Mouse (Mus musculus) embryonic facial prominence, embryonic 11.5 days (tissue): ENCODE measurements at regions not wholly inside any gene's neighbourhood (a gene's known extent, or its start where the extent isn't known, plus 50 kb on each side); places are given as distances from the start of the nearest gene placed in this dataset.

Source experiments
- ATAC-seq: fragments of 200-750 bp; cut with Nextera tagmentation; replicated peaks from 2 replicates; pipeline ENCODE4 v1.8.0; 2017; ENCODE audit warnings: low read depth; ENCODE audit not compliant: insufficient number of reproducible peaks, low FRiP score, low TSS enrichment
- DNase-seq: peaks from one replicate; pipeline ENCODE4 v3.0.0-alpha.2; 2015; ENCODE audit warnings: low spot score
- H3K27ac ChIP-seq: fragments of 300-500 bp; sonication (generic); replicated peaks from 2 replicates; pipeline ENCODE4 v1.5.1; 2014; ENCODE audit warnings: mild to moderate bottlenecking, low read depth, low read length, control low read depth
- H3K27me3 ChIP-seq: fragments of 300-500 bp; sonication (generic); 2 replicates; pipeline ENCODE4 v1.6.1; 2014; ENCODE audit warnings: mild to moderate bottlenecking, low read length, moderate library complexity, mixed read lengths; ENCODE audit not compliant: control insufficient read depth, insufficient read depth
- H3K36me3 ChIP-seq: fragments of 300-500 bp; sonication (generic); replicated peaks from 2 replicates; pipeline ENCODE4 v1.6.1; 2014; ENCODE audit warnings: low read depth, mild to moderate bottlenecking, low read length, moderate library complexity, mixed read lengths; ENCODE audit not compliant: control insufficient read depth, insufficient read depth
- H3K4me1 ChIP-seq: fragments of 300-500 bp; sonication (generic); 2 replicates; pipeline ENCODE4 v1.6.1; 2014; ENCODE audit warnings: low read length, mixed read lengths; ENCODE audit not compliant: control insufficient read depth, insufficient read depth
- H3K4me2 ChIP-seq: fragments of 300-500 bp; sonication (generic); 2 replicates; pipeline ENCODE4 v1.6.1; 2014; ENCODE audit warnings: low read depth, mild to moderate bottlenecking, control low read depth, low read length, moderate library complexity
- H3K4me3 ChIP-seq: fragments of 300-500 bp; sonication (generic); 2 replicates; pipeline ENCODE4 v1.5.1; 2014; ENCODE audit warnings: low read depth, low read length, control low read depth
- H3K9ac ChIP-seq: fragments of 300-500 bp; sonication (generic); replicated peaks from 2 replicates; pipeline ENCODE4 v1.6.1; 2014; ENCODE audit warnings: mild to moderate bottlenecking, control low read depth, low read length
- H3K9me3 ChIP-seq: fragments of 300-500 bp; sonication (generic); replicated peaks from 2 replicates; pipeline ENCODE4 v1.6.1; 2016; ENCODE audit warnings: mild to moderate bottlenecking, low read length, inconsistent platforms, mixed read lengths; ENCODE audit not compliant: control insufficient read depth
- WGBS: fragments of 180-500 bp; shearing (Covaris S2); extraction: QIAGEN DNeasy Blood & Tissue Kit; methylation state at CpG from one replicate; pipeline ENCODE4 v1.1.7; 2014; 5-methylcytosine and 5-hydroxymethylcytosine counted together

DNA sequence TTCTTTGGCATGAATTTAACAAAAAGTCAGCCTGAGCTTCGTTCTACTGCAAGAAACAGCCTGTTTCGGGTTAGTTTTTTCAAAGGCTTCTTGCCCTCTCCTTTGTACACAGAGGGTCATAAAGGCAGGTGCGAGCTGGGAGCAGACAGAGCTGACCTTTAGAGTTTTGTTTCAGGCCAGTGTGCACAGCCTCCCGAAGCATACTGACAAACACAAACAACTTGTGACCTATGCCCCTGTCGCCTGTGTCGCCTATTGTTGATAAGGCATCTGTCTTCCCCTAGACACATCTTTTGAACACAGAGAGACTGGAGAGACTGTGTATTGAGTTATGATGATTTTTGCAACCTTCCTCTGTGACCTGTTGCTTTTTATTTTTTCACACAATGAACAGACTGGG, 216.2 kb downstream of the Foxa2 start:
- Histone ChIP-seq H3K9ac (no peak overlapping the region), H3K4me1 (no peaks in the 10 kb centered on the region), H3K36me3 (no peaks in the 10 kb centered on the region), H3K4me3 (no peak overlapping the region), H3K4me2 (no peak overlapping the region), H3K27ac (no peak overlapping the region), H3K9me3 (no peaks in the 10 kb centered on the region), H3K27me3 (no peaks in the 10 kb centered on the region; the same call in 1 of the 2 replicates)
- DNase-seq (no peak), ATAC-seq (no peak)
- 33% methylated on average over 6 of the region's 6 CpGs for WGBS

DNA sequence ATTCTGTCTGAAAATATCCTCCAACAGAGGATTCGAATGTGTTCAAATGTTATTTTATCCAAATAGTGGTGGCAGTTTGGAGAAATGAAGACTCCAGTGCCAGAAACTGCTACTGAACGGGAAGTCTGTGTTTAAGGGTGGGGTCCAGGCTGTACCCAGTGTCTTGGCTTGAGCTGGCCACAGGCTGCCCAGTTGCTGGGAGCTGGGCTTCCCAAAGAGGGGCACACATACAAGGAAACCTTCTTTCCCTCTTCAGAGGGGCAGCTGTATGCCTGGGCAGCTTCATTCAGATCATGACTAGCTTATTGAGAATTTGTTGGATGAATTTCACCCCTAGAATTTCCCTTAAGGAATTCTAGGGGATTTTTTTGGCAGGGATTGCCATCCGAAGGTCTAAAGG, 229.8 kb downstream of the Foxa2 start:
- no peaks in the 10 kb centered on the region for H3K36me3 ChIP-seq
- 80% methylated on average over 3 of the region's 3 CpGs for WGBS
- H3K9me3 ChIP-seq, result no peaks in the 10 kb centered on the region
- no peak overlapping the region for H3K9ac ChIP-seq
- no peak overlapping the region for H3K27ac ChIP-seq
- no peak overlapping the region for H3K4me2 ChIP-seq
- H3K4me1 ChIP-seq, result no peaks in the 10 kb centered on the region
- DNase-seq, result no peak
- ATAC-seq, result no peak
- no peaks in the 10 kb centered on the region for H3K27me3 ChIP-seq
- H3K4me3 ChIP-seq, result no peak overlapping the region

DNA sequence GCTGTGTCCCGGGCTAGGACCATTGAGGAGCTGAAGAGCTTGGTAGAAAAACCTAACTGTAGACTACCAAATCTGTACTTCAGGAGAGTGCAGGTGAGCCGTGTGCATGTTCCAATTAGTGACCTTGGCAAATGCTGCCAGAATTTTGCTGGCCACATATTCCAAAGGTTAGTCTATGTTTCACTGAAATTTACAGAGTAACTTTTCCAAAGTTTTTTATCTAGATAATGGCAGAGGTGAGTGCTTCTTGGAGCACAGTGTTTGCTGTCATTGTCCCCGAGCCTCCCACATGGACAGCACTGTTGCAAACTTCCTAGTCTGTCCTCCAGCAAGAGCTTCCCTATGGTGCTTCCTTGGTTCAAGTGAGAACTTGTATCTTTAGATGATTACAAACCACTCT, 232.5 kb downstream of the Foxa2 start:
- H3K9me3 ChIP-seq, result no peaks in the 10 kb centered on the region
- H3K27ac ChIP-seq, result no peak overlapping the region
- no peak overlapping the region for H3K4me3 ChIP-seq
- H3K36me3 ChIP-seq, result no peaks in the 10 kb centered on the region
- H3K4me2 ChIP-seq, result no peak overlapping the region
- 72% methylated on average over 3 of the region's 3 CpGs for WGBS
- ATAC-seq (no peak), DNase-seq (no peak)
- H3K9ac ChIP-seq, result no peak overlapping the region
- H3K27me3 ChIP-seq, result no peaks in the 10 kb centered on the region
- H3K4me1 ChIP-seq, result no peaks in the 10 kb centered on the region

DNA sequence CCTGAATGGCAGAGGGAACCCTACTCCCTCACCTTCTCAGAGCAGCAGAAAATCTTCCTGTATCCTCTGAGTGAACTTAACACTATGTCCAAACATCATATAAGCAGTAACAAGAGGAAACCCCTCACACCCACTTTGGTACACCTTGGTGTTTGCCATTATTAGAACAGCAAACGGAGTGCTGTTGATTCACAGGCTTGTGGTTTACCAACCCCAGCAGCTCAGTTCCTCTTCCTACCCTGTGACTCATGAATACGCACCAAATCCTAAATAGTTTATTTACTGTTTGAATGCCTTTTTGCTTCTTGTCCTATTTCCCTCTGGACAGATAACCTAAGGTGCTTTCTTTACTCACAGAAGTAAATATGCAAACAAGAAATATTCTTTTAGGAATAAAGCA, 233.3 kb downstream of the Foxa2 start:
- WGBS, result 92% methylated on average over 2 of the region's 2 CpGs
- ATAC-seq, result no peak
- H3K9me3 ChIP-seq, result no peaks in the 10 kb centered on the region
- no peak for DNase-seq
- H3K27ac ChIP-seq, result no peak overlapping the region
- H3K4me3 ChIP-seq, result no peak overlapping the region
- no peaks in the 10 kb centered on the region for H3K36me3 ChIP-seq
- no peak overlapping the region for H3K4me2 ChIP-seq
- no peaks in the 10 kb centered on the region for H3K27me3 ChIP-seq
- no peaks in the 10 kb centered on the region for H3K4me1 ChIP-seq
- H3K9ac ChIP-seq, result no peak overlapping the region

DNA sequence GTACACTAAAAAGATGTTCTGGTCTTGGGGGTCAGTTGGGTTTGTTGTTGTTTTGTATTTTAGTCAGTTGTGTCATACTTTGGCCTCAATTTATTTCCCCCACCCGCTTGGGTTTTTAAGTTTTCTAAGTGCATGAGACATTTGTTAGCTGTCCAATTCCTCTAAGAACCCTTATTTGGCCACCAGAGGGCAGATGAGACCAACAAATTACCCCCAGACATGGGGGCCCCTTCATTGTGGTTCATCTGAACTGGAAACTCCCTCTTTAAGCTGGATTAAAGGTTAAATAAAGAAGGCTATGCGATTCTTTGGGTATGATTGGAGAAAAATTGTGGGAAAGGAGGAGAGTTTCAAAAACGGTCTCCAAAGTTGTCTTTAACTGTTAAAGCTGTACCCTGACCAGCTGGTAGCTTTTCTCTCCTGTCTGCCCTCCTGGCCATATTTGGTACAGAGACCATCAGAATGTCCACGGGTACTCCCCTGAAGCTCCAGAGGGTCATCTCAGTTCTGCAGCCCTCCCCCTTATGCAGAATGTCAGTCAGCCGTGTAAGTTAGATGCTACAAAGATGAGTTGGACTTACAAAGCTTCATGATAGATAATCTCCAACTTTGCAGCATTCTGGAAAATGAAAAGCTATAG, 238.6 kb downstream of the Foxa2 start:
- ATAC-seq, result no peak

DNA sequence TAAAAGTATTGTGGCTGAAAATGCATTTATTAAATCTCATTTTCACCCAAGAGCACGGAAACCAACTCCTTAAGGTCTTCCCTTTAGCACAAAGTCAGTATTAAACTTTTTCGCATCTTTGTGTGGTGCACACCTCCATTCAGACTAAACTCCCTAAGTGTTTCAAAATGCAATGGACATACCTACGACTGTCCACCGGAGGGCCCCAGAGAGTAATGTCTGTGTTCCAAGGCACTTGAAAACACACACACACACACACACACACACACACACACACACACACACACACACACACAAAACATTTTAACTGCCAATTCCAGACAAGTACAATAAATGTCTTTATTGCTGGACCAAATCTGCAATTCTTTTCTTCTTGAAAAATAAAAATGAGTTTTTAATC, 243.7 kb downstream of the Foxa2 start:
- Histone ChIP-seq H3K27me3 (no peaks in the 10 kb centered on the region), H3K4me1 (no peaks in the 10 kb centered on the region), H3K27ac (no peak overlapping the region), H3K9ac (no peak overlapping the region), H3K9me3 (no peaks in the 10 kb centered on the region), H3K36me3 (no peaks in the 10 kb centered on the region), H3K4me3 (no peak overlapping the region), H3K4me2 (no peak overlapping the region)
- DNase-seq (peak; percentile 54), ATAC-seq (no peak)
- 26% methylated on average over 4 of the region's 4 CpGs for WGBS

More for the DNA sequence above, 238.6 kb downstream of the Foxa2 start:
- H3K4me3 ChIP-seq, result no peak overlapping the region
- no peak overlapping the region for H3K9ac ChIP-seq
- H3K27ac ChIP-seq, result no peak overlapping the region
- no peaks in the 10 kb centered on the region for H3K36me3 ChIP-seq
- no peaks in the 10 kb centered on the region for H3K4me1 ChIP-seq
- peak; percentile 77 for DNase-seq
- no peaks in the 10 kb centered on the region for H3K9me3 ChIP-seq
- 39% methylated on average over 5 of the region's 5 CpGs for WGBS
- H3K4me2 ChIP-seq, result no peak overlapping the region
- no peaks in the 10 kb centered on the region for H3K27me3 ChIP-seq

DNA sequence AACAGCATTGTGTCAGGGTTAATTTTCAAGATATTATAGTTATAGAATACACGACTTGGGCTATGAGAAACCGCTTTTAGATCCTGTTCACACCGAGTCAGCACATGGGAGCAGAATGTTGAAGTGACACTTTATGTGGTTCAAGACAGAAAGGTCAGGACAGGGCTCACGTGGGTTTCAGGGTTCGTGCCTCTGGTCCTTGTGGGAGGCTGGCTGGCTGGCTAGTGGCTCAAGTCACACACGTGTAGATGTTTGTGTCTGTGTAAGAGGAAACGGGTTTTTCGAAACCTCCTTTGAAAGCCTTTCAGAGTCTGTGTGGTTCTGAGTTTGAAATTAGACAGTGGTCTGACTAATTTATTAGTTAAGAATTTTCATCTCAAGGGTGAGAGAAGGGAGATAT, 255.3 kb downstream of the Foxa2 start:
- 80% methylated on average over 8 of the region's 8 CpGs for WGBS
- no peak overlapping the region for H3K9ac ChIP-seq
- H3K27ac ChIP-seq, result no peak overlapping the region
- no peak for DNase-seq
- no peaks in the 10 kb centered on the region for H3K36me3 ChIP-seq
- H3K4me1 ChIP-seq, result no peaks in the 10 kb centered on the region
- H3K9me3 ChIP-seq, result no peaks in the 10 kb centered on the region
- ATAC-seq, result no peak
- no peaks in the 10 kb centered on the region for H3K27me3 ChIP-seq
- no peak overlapping the region for H3K4me3 ChIP-seq
- no peak overlapping the region for H3K4me2 ChIP-seq

DNA sequence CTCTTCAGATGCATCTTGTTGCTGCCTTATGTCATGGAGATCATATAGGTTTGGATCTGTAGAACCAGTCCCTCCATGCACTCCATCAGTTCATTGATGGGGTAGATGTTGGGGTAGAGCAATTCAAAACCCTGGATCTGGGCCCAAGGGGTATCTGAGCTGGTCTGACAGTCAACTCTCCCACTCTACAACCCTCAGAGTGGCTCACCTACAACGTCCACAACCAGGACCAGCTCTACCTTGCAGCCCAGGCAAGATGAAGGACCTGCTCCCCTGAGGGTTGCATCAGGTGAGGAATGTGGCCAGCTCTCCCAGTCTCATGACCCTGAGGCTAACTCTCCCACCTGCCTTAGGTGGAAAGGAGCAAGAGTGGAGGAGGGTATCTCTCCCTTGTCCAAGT, 256.9 kb downstream of the Foxa2 start:
- Histone ChIP-seq H3K9ac (no peak overlapping the region), H3K27ac (no peak overlapping the region), H3K36me3 (no peaks in the 10 kb centered on the region), H3K4me2 (no peak overlapping the region), H3K4me1 (no peaks in the 10 kb centered on the region), H3K4me3 (no peak overlapping the region), H3K9me3 (no peaks in the 10 kb centered on the region), H3K27me3 (no peaks in the 10 kb centered on the region)
- DNase-seq, result no peak
- peak; percentile 23; the same call in 1 of the 2 replicates for ATAC-seq
- 75% methylated on average over 1 of the region's 1 CpGs for WGBS
